23 mouse cellular contexts compared by ENCODE assay signal in genomic region chr12:105259221-105259620, GRCm38 (mm10). TPM values are rescaled to one million over a fixed set of nuclear protein-coding genes. Genes with fewer than 3 reads are reported as not detected.
DNase-seq lines count a peak whose midpoint lies in the region; TF ChIP-seq lines count a peak whose summit lies in the region.
"Had no signal": no experiment of that assay in that cellular context is flagged by ENCODE, and none has a peak within 500 bp of the region (broad histone marks: within the 10 kb centered on the region; RNA-seq: fewer than 3 reads in every experiment).

No protein-coding gene starts in this region.

- no peaks in the 10 kb centered on the region for H3K27me3 ChIP-seq in E14TG2a.4 (ENCODE audit: insufficient read depth, low read length)
- no peaks in the 10 kb centered on the region for H3K27me3 ChIP-seq in thymus, adult 2 months (ENCODE audit: control insufficient read depth, insufficient read depth, low read length)
- H3K27me3 ChIP-seq: embryonic facial prominence, embryonic 12.5 days; forebrain, embryonic 13.5 days; forebrain, embryonic 15.5 days had no signal

- 33% methylated on average over 4 of the region's 4 CpGs for WGBS in thymus, adult 2 months

- H3K27ac ChIP-seq in thymus, adult 2 months (ENCODE audit: control insufficient read depth, insufficient read depth, low read length): no peak overlapping the region
- H3K27ac ChIP-seq: embryonic facial prominence, embryonic 10.5 days; embryonic facial prominence, embryonic 12.5 days; forebrain, embryonic 13.5 days; forebrain, embryonic 15.5 days had no signal

- TF ChIP-seq CTCF in E14TG2a.4 (conservative IDR thresholded peaks at IDR 0.05; ENCODE audit: low read length): no peak
- TF ChIP-seq CTCF in thymus, adult 2 months (IDR thresholded peaks at IDR 0.05; ENCODE audit: borderline replicate concordance, control insufficient read depth, extremely low read depth, insufficient read depth, low read length, poor library complexity): no peak

- H3K36me3 ChIP-seq in E14TG2a.4 (ENCODE audit: insufficient read depth, low read length): no peaks in the 10 kb centered on the region
- H3K36me3 ChIP-seq in thymus, adult 2 months (ENCODE audit: control insufficient read depth, insufficient read depth, low read length): no peaks in the 10 kb centered on the region
- H3K36me3 ChIP-seq: embryonic facial prominence, embryonic 10.5 days; embryonic facial prominence, embryonic 12.5 days; forebrain, embryonic 15.5 days; G1E had no signal

- DNase-seq in ES-CJ7 (ENCODE audit: low read depth, low spot score): peak; percentile 78
- peak; percentile 78 for DNase-seq in R1 (ENCODE audit: low read depth, low spot score)
- no peak for DNase-seq in right cerebral cortex, postnatal 14 days
- DNase-seq in thymus, adult 2 months: no peak
- no peak for DNase-seq in cerebellum, postnatal 36 days
- DNase-seq: adrenal gland, adult 8-10 months; adrenal gland, postnatal 14 days; adrenal gland, postnatal 36 days; B cell, adult 2 months; cerebellum, adult 9-11 months; forebrain, postnatal 0 days had no signal

- H3K4me1 ChIP-seq in E14TG2a.4 (replicated peaks; ENCODE audit: low read depth, low read length): peaks cover 32% of the 10 kb centered on the region
- no peaks in the 10 kb centered on the region for H3K4me1 ChIP-seq in thymus, adult 2 months (replicated peaks; ENCODE audit: control insufficient read depth, insufficient read depth, low read length)
- H3K4me1 ChIP-seq: embryonic facial prominence, embryonic 10.5 days; embryonic facial prominence, embryonic 12.5 days; forebrain, embryonic 13.5 days; forebrain, embryonic 15.5 days had no signal

- no peak for TF ChIP-seq POLR2A in thymus, adult 2 months (IDR thresholded peaks at IDR 0.05; ENCODE audit: control insufficient read depth, extremely low read depth, insufficient read depth, low read length, poor library complexity)

- peak overlapping the region; percentile 65 for H3K4me3 ChIP-seq in E14TG2a.4 (replicated peaks; ENCODE audit: low read length)
- no peak overlapping the region for H3K4me3 ChIP-seq in thymus, adult 2 months (ENCODE audit: control insufficient read depth, insufficient read depth, low read length)
- H3K4me3 ChIP-seq: embryonic facial prominence, embryonic 10.5 days; embryonic facial prominence, embryonic 12.5 days; forebrain, embryonic 13.5 days; forebrain, embryonic 15.5 days had no signal

- peaks cover 7% of the 10 kb centered on the region for H3K9me3 ChIP-seq in E14TG2a.4 (ENCODE audit: low read length)
- H3K9me3 ChIP-seq: embryonic facial prominence, embryonic 10.5 days; embryonic facial prominence, embryonic 12.5 days; forebrain, embryonic 13.5 days; forebrain, embryonic 15.5 days had no signal

RNA-seq across cellular contexts. Expression of gene Tcl1, which starts 36.6 kb away (rescaled TPM):
- polyA plus RNA-seq in thymus, adult 2 months (2012; rRNA removed): 0.18 TPM in 1 of 2 replicates, not detected in the other
- polyA plus RNA-seq: CD4-positive, CD25-positive, alpha-beta regulatory T cell, adult 4 months; cortical plate, adult 2 months; embryonic facial prominence, embryonic 10.5 days; embryonic facial prominence, embryonic 12.5 days; embryonic facial prominence, embryonic 14.5 days; forebrain, embryonic 11.5 days; forebrain, embryonic 13.5 days; forebrain, embryonic 15.5 days; forebrain, postnatal 0 days; G1E; Patski had no signal

RNA-seq across cellular contexts. Expression of gene Tcl1b4, which starts 57.5 kb away (rescaled TPM):
- not detected in 2 replicates for polyA plus RNA-seq in thymus, adult 2 months (2012; rRNA removed)
- polyA plus RNA-seq: activated CD4-positive, CD25-positive, alpha-beta regulatory T cell, adult 4 months; CD4-positive, CD25-positive, alpha-beta regulatory T cell, adult 4 months; cortical plate, adult 2 months; embryonic facial prominence, embryonic 10.5 days; embryonic facial prominence, embryonic 12.5 days; embryonic facial prominence, embryonic 14.5 days; forebrain, embryonic 11.5 days; forebrain, embryonic 13.5 days; forebrain, embryonic 15.5 days; forebrain, postnatal 0 days; G1E; Patski had no signal

Comparison
In these comparisons a context has a peak if more than half of its experiments do, and no peak if none do; other contexts are left out.
1. DNase-seq: peak in ES-CJ7 (single experiment) and R1 (single experiment); none in right cerebral cortex, postnatal 14 days (single experiment), thymus, adult 2 months (single experiment) and cerebellum, postnatal 36 days (0 of 2).